Mouse (Mus musculus): ENCODE results near the gene Agmo. TPM values are rescaled to one million over a fixed set of nuclear protein-coding genes. Genes with fewer than 3 reads are reported as not detected.

The Agmo gene
- polyA plus RNA-seq, 1 experiment: 0.02 TPM

- Histone ChIP-seq H3K79me3 (ENCODE audit: low read depth) (no peaks in the 10 kb centered on the region), H3ac (ENCODE audit: control insufficient read depth, insufficient read length, low read depth) (no peak overlapping the region), H3K4me3 (ENCODE audit: insufficient read depth, poor library complexity, severe bottlenecking) (no peak overlapping the region), H3K79me2 (ENCODE audit: control insufficient read depth, insufficient read depth) (no peaks in the 10 kb centered on the region), H3K36me3 (ENCODE audit: control insufficient read depth, insufficient read depth) (no peaks in the 10 kb centered on the region), H3K27me3 (ENCODE audit: control insufficient read depth, insufficient read depth, insufficient read length) (no peaks in the 10 kb centered on the region)
- TF ChIP-seq FOSL1 (IDR thresholded peaks at IDR 0.05; ENCODE audit: insufficient read depth, low read length, poor library complexity, severe bottlenecking): no peak
- TF ChIP-seq MYOG (IDR thresholded peaks at IDR 0.05; ENCODE audit: control insufficient read depth, extremely low read depth, insufficient read length): no peak
- TF ChIP-seq MAX (IDR thresholded peaks at IDR 0.05): no peak
Measured at GRCm38 (mm10) chr12:37272660-37273059, 31.2 kb downstream of the Agmo start.

- Histone ChIP-seq H3K79me3 (ENCODE audit: low read depth) (no peaks in the 10 kb centered on the region), H3K4me3 (ENCODE audit: insufficient read depth, poor library complexity, severe bottlenecking) (no peak overlapping the region), H3K36me3 (ENCODE audit: control insufficient read depth, insufficient read depth) (no peaks in the 10 kb centered on the region), H3ac (ENCODE audit: control insufficient read depth, insufficient read length, low read depth) (no peak overlapping the region), H3K27me3 (ENCODE audit: control insufficient read depth, insufficient read depth, insufficient read length) (no peaks in the 10 kb centered on the region), H3K79me2 (ENCODE audit: control insufficient read depth, insufficient read depth) (no peaks in the 10 kb centered on the region)
- TF ChIP-seq USF1 (IDR thresholded peaks at IDR 0.05; ENCODE audit: low read depth): no peak
- no peak for TF ChIP-seq CTCF (IDR thresholded peaks at IDR 0.05; ENCODE audit: control insufficient read depth, insufficient read depth, insufficient read length)
- no peak for TF ChIP-seq MYOD1 (IDR thresholded peaks at IDR 0.05; ENCODE audit: control insufficient read depth, insufficient read length, low read depth)
- TF ChIP-seq FOSL1 (IDR thresholded peaks at IDR 0.05; ENCODE audit: insufficient read depth, low read length, poor library complexity, severe bottlenecking): no peak
- no peak for TF ChIP-seq CEBPB (IDR thresholded peaks at IDR 0.05; ENCODE audit: low read depth)
- no peak for TF ChIP-seq MYOG (IDR thresholded peaks at IDR 0.05; ENCODE audit: control insufficient read depth, extremely low read depth, insufficient read length)
- no peak for TF ChIP-seq MAX (IDR thresholded peaks at IDR 0.05)
Measured at GRCm38 (mm10) chr12:37273964-37274657, 32.7 kb downstream of the Agmo start.

GRCm38 (mm10) chr12:37274658-37275019 is 33.2 kb downstream of the Agmo start:
- H3K36me3 ChIP-seq (ENCODE audit: control insufficient read depth, insufficient read depth): no peaks in the 10 kb centered on the region
- H3K4me3 ChIP-seq (ENCODE audit: insufficient read depth, poor library complexity, severe bottlenecking): no peak overlapping the region
- no peaks in the 10 kb centered on the region for H3K27me3 ChIP-seq (ENCODE audit: control insufficient read depth, insufficient read depth, insufficient read length)
- H3K79me3 ChIP-seq (ENCODE audit: low read depth): no peaks in the 10 kb centered on the region
- TF ChIP-seq CEBPB (IDR thresholded peaks at IDR 0.05; ENCODE audit: low read depth) (no peak), USF1 (IDR thresholded peaks at IDR 0.05; ENCODE audit: low read depth) (no peak), MYOG (IDR thresholded peaks at IDR 0.05; ENCODE audit: control insufficient read depth, extremely low read depth, insufficient read length) (no peak), FOSL1 (IDR thresholded peaks at IDR 0.05; ENCODE audit: insufficient read depth, low read length, poor library complexity, severe bottlenecking) (no peak), MYOD1 (IDR thresholded peaks at IDR 0.05; ENCODE audit: control insufficient read depth, insufficient read length, low read depth) (no peak), CTCF (IDR thresholded peaks at IDR 0.05; ENCODE audit: control insufficient read depth, insufficient read depth, insufficient read length) (no peak), MAX (IDR thresholded peaks at IDR 0.05) (no peak)
- H3K79me2 ChIP-seq (ENCODE audit: control insufficient read depth, insufficient read depth): no peaks in the 10 kb centered on the region
- no peak overlapping the region for H3ac ChIP-seq (ENCODE audit: control insufficient read depth, insufficient read length, low read depth)

GRCm38 (mm10) chr12:37306956-37307466 is 65.6 kb downstream of the Agmo start:
- Histone ChIP-seq H3K36me3 (ENCODE audit: control insufficient read depth, insufficient read depth) (no peaks in the 10 kb centered on the region), H3K27me3 (ENCODE audit: control insufficient read depth, insufficient read depth, insufficient read length) (no peaks in the 10 kb centered on the region), H3K4me3 (ENCODE audit: insufficient read depth, poor library complexity, severe bottlenecking) (no peak overlapping the region), H3ac (ENCODE audit: control insufficient read depth, insufficient read length, low read depth) (no peak overlapping the region), H3K79me3 (ENCODE audit: low read depth) (no peaks in the 10 kb centered on the region), H3K79me2 (ENCODE audit: control insufficient read depth, insufficient read depth) (no peaks in the 10 kb centered on the region)
- TF ChIP-seq MYOD1 (IDR thresholded peaks at IDR 0.05; ENCODE audit: control insufficient read depth, insufficient read length, low read depth): no peak

GRCm38 (mm10) chr12:37310786-37311185 is 69.3 kb downstream of the Agmo start:
- H3K36me3 ChIP-seq (ENCODE audit: control insufficient read depth, insufficient read depth): no peaks in the 10 kb centered on the region
- no peak overlapping the region for H3ac ChIP-seq (ENCODE audit: control insufficient read depth, insufficient read length, low read depth)
- H3K4me3 ChIP-seq (ENCODE audit: insufficient read depth, poor library complexity, severe bottlenecking): no peak overlapping the region
- no peaks in the 10 kb centered on the region for H3K79me2 ChIP-seq (ENCODE audit: control insufficient read depth, insufficient read depth)
- H3K27me3 ChIP-seq (ENCODE audit: control insufficient read depth, insufficient read depth, insufficient read length): no peaks in the 10 kb centered on the region
- no peak for TF ChIP-seq MYOD1 (IDR thresholded peaks at IDR 0.05; ENCODE audit: control insufficient read depth, insufficient read length, low read depth)
- TF ChIP-seq CEBPB (IDR thresholded peaks at IDR 0.05; ENCODE audit: low read depth): no peak
- TF ChIP-seq USF1 (IDR thresholded peaks at IDR 0.05; ENCODE audit: low read depth): no peak
- no peak for TF ChIP-seq MAX (IDR thresholded peaks at IDR 0.05)
- TF ChIP-seq CTCF (IDR thresholded peaks at IDR 0.05; ENCODE audit: control insufficient read depth, insufficient read depth, insufficient read length): no peak
- no peak for TF ChIP-seq FOSL1 (IDR thresholded peaks at IDR 0.05; ENCODE audit: insufficient read depth, low read length, poor library complexity, severe bottlenecking)
- TF ChIP-seq MYOG (IDR thresholded peaks at IDR 0.05; ENCODE audit: control insufficient read depth, extremely low read depth, insufficient read length): no peak
- H3K79me3 ChIP-seq (ENCODE audit: low read depth): no peaks in the 10 kb centered on the region

- TF ChIP-seq CTCF (IDR thresholded peaks at IDR 0.05; ENCODE audit: control insufficient read depth, insufficient read depth, insufficient read length): no peak
- no peak for TF ChIP-seq MAX (IDR thresholded peaks at IDR 0.05)
- no peak for TF ChIP-seq MYOD1 (IDR thresholded peaks at IDR 0.05; ENCODE audit: control insufficient read depth, insufficient read length, low read depth)
- no peak overlapping the region for H3ac ChIP-seq (ENCODE audit: control insufficient read depth, insufficient read length, low read depth)
- H3K36me3 ChIP-seq (ENCODE audit: control insufficient read depth, insufficient read depth): no peaks in the 10 kb centered on the region
- no peaks in the 10 kb centered on the region for H3K79me3 ChIP-seq (ENCODE audit: low read depth)
- no peak overlapping the region for H3K4me3 ChIP-seq (ENCODE audit: insufficient read depth, poor library complexity, severe bottlenecking)
- H3K79me2 ChIP-seq (ENCODE audit: control insufficient read depth, insufficient read depth): no peaks in the 10 kb centered on the region
- no peaks in the 10 kb centered on the region for H3K27me3 ChIP-seq (ENCODE audit: control insufficient read depth, insufficient read depth, insufficient read length)
Measured at GRCm38 (mm10) chr12:37322860-37323259, 81.4 kb downstream of the Agmo start.
